Mouse (Mus musculus): Measurements from ENCODE around the gene Nop58.

DNA sequence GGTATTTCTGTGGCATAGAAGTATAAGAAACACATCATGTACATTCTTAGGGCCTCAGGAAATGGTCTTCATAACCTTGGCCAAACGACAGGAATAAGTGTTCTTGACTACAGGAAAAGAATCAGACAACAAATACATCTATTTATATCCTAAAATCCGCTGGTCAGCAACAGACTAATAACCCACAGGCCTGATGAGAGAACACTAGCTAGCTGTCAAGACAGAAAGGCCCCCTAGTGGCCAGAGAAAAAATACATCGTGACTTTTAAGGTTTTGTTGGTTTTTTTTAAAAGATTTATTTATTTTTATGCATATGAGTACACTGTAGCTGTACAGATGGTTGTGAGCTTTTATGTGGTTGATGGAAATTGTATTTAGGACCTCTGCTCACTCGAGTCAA, 35.1 kb downstream of the Nop58 start:
- no peak for TF ChIP-seq CTCF (IDR thresholded peaks at IDR 0.05; ENCODE audit: borderline replicate concordance, control insufficient read depth, extremely low read depth, insufficient read depth, low read length, poor library complexity)
- TF ChIP-seq POLR2A (IDR thresholded peaks at IDR 0.05; ENCODE audit: control insufficient read depth, extremely low read depth, insufficient read depth, low read length, poor library complexity): no peak
